Mouse (Mus musculus): ENCODE results near the gene Tm4sf4.

The Tm4sf4 gene

DNA sequence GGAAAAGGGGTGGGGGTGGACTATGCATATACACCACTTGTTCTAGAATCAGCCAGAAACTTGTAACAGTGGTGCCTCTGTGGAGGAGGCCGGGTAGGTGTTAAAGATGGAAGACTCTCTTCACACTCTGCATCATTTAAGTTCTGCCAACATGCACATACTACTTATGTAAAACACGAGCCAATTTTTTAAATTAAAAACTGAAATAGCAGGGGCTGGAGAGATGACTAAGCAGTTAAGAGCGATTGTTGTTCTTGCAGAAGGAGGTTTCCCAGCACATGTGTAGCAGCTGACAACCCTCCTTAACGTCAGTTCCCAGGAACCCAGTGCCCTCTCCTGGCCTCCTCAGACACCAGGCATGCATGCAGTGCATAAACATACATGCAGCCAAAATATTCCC, 55.5 kb downstream of the Tm4sf4 start:
- DNase-seq, result no peak

- DNase-seq, result no peak
These were observed 56.9 kb downstream of the Tm4sf4 start for GRCm38 (mm10) chr3:57481981-57482380.

GRCm38 (mm10) chr3:57486068-57486467, 61.0 kb downstream of the Tm4sf4 start:
- DNase-seq, result no peak

GRCm38 (mm10) chr3:57487455-57488153, 62.5 kb downstream of the Tm4sf4 start:
- DNase-seq, result no peak
